Mouse (Mus musculus): Measurements from ENCODE around the gene Dab2ip. TPM values are rescaled to one million over a fixed set of nuclear protein-coding genes. Genes with fewer than 3 reads are reported as not detected.

The Dab2ip gene
- total and polyA plus RNA-seq, 3 experiments, result 0.02 to 2.2 (median 0.16) TPM

DNA sequence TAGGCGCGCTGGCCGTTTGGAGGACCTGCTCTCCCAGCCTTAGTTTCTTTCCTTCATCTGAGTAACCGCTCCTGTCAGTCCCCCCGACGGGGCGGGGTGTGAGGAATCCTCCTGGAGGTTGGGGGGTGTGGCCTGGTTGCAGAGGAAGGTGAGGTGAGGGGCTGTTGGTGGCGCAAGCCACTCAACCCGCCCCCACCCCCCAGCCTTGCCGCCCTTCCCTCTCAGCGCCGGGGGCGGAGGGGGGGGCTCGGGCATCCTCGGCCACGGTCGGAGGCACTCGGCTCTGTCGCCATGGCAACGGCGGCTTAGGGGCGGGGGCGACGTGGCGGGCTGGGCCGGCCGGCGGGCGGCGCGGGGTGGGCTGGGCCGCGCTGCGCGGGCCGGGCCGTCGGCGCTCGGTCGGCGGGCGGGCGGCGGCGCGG lies 102.9 kb downstream of the Dab2ip start:
- no peak for TF ChIP-seq GATA2 (IDR thresholded peaks at IDR 0.05; ENCODE audit: borderline replicate concordance, low read depth, low read length)
- no peak for TF ChIP-seq POLR2AphosphoS5 (IDR thresholded peaks at IDR 0.05; ENCODE audit: insufficient replicate concordance, low read depth, low read length)
- no peak for TF ChIP-seq TAL1 (conservative IDR thresholded peaks at IDR 0.05; ENCODE audit: low read depth, low read length)
- no peak for TF ChIP-seq GATA1 (IDR thresholded peaks at IDR 0.05; ENCODE audit: borderline replicate concordance, low read length)
- no peak for TF ChIP-seq CTCF (IDR thresholded peaks at IDR 0.05; ENCODE audit: low read depth, low read length)
- H3K9me3 ChIP-seq (replicated peaks), result peaks cover 7% of the 10 kb centered on the region; the same call in 1 of the 2 replicates
- no peak overlapping the region for H3K4me3 ChIP-seq (ENCODE audit: low read depth, low read length)
- no peak for ATAC-seq (ENCODE audit: extremely low read depth, insufficient number of reproducible peaks, low FRiP score, poor library complexity, severe bottlenecking)
- no peaks in the 10 kb centered on the region for H3K4me1 ChIP-seq (ENCODE audit: insufficient read depth, low read depth, low read length)
- H3K36me3 ChIP-seq (replicated peaks), result no peaks in the 10 kb centered on the region
- H3K27me3 ChIP-seq (ENCODE audit: insufficient read depth, low read length), result peaks cover 16% of the 10 kb centered on the region
- no peak for DNase-seq (ENCODE audit: low spot score)

DNA sequence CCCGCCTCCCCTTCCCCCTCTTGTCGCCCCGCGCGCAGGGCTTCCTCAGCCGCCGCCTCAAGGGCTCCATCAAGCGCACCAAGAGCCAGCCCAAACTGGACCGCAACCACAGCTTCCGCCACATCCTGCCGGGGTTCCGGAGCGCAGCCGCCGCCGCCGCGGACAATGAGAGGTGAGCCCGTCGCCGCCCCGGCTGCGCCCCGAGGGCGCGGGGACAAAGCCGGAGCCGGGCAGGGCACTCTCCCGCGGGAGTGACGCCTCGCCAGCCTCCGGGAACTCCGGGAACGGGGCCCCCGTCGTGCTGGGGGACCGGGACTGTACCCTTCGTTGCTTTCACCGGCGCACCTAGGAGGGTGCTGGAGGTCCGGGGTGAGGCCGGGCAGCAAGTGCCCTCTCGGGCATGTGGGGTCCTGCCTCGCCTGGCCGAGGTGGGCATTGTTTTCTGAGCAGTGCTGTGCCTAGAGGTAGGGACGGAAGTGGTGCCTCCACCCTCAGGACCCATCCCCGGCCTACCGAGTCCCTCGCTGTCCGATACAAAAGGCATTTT lies 103.5 kb downstream of the Dab2ip start:
- DNase-seq (ENCODE audit: low spot score), result no peak
- no peaks in the 10 kb centered on the region for H3K36me3 ChIP-seq (replicated peaks)
- peaks cover 7% of the 10 kb centered on the region; the same call in 1 of the 2 replicates for H3K9me3 ChIP-seq (replicated peaks)
- ATAC-seq (ENCODE audit: extremely low read depth, insufficient number of reproducible peaks, low FRiP score, poor library complexity, severe bottlenecking), result no peak
- H3K4me1 ChIP-seq (ENCODE audit: insufficient read depth, low read depth, low read length), result no peaks in the 10 kb centered on the region
- no peak for TF ChIP-seq GATA1 (IDR thresholded peaks at IDR 0.05; ENCODE audit: borderline replicate concordance, low read length)
- TF ChIP-seq TAL1 (conservative IDR thresholded peaks at IDR 0.05; ENCODE audit: low read depth, low read length), result no peak
- TF ChIP-seq POLR2AphosphoS5 (IDR thresholded peaks at IDR 0.05; ENCODE audit: insufficient replicate concordance, low read depth, low read length), result no peak
- no peak for TF ChIP-seq CTCF (IDR thresholded peaks at IDR 0.05; ENCODE audit: low read depth, low read length)
- TF ChIP-seq GATA2 (IDR thresholded peaks at IDR 0.05; ENCODE audit: borderline replicate concordance, low read depth, low read length), result no peak
- peaks cover 16% of the 10 kb centered on the region for H3K27me3 ChIP-seq (ENCODE audit: insufficient read depth, low read length)
- no peak overlapping the region for H3K4me3 ChIP-seq (ENCODE audit: low read depth, low read length)

DNA sequence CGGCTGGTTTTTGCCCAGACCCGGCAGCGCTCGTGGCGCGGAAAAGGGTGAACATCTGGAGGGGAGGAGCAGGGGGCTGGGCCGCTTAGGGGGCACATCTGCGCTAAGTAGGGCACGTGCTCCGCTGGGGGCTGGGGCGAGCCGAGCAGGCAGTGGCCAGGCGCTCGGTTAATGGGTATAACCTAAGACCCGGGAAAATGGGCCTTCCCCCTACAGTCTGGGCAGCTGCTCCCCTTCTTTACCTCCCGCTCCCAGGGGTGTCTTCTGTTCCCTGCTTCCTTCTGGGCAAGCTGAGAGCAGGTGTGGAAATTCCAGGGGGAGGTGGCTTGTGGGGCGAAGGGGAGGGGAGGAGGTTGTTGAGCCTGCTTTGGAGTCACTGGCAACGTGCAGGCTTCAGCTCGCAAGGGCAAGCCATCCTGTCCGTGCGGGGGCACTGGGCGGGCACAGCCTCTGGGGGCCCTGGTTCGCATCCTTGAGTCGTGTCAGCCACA lies 104.0 kb downstream of the Dab2ip start:
- Histone ChIP-seq H3K4me3 (ENCODE audit: low read depth, low read length) (no peak overlapping the region), H3K27me3 (ENCODE audit: insufficient read depth, low read length) (peaks cover 16% of the 10 kb centered on the region), H3K4me1 (ENCODE audit: insufficient read depth, low read depth, low read length) (no peaks in the 10 kb centered on the region), H3K9me3 (replicated peaks) (peaks cover 7% of the 10 kb centered on the region; the same call in 1 of the 2 replicates), H3K36me3 (replicated peaks) (no peaks in the 10 kb centered on the region)
- TF ChIP-seq POLR2AphosphoS5 (IDR thresholded peaks at IDR 0.05; ENCODE audit: insufficient replicate concordance, low read depth, low read length) (no peak), TAL1 (conservative IDR thresholded peaks at IDR 0.05; ENCODE audit: low read depth, low read length) (no peak), CTCF (IDR thresholded peaks at IDR 0.05; ENCODE audit: low read depth, low read length) (no peak), GATA1 (IDR thresholded peaks at IDR 0.05; ENCODE audit: borderline replicate concordance, low read length) (no peak), GATA2 (IDR thresholded peaks at IDR 0.05; ENCODE audit: borderline replicate concordance, low read depth, low read length) (no peak)
- DNase-seq (ENCODE audit: low spot score) (no peak), ATAC-seq (ENCODE audit: extremely low read depth, insufficient number of reproducible peaks, low FRiP score, poor library complexity, severe bottlenecking) (no peak)

DNA sequence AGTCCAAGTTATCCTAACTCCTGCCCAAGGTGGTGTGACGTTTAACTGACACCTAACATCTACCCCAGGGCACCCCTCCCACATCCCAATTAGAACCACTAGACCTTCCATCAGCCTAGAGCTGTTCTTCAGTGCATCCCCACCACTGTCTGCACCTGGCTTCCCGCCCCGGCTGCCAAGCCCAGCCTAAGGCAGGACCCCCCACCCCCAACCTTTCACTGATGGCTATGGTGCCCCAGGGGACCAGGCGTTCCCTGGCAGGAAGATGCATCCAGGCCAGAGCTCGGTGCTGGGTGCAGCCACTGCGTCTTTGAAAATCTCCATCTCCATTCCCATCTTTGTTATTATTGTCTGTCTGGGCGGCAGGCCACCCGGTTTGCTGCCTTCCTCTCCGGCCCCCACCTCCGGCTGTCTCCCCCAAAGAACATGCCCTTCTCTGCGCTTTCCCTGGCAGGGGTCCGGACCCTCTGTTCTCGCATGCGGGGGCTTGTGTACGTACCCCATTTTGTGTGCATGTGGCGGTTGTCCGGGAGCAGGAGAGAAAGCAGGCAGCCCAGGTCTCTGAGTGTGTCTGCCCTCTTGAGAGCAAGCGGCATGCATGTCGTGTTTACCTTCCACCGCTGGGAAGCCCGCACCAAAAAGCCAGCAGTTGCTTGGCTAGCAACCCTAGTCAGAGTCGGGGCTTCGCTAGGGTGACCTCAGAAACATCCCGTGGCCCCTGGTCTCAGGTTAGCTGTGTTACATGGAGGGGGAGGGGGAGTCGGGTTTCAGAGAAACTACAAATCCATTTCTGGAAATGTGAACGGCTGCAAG lies 104.9 kb downstream of the Dab2ip start:
- H3K9me3 ChIP-seq (replicated peaks), result peaks cover 7% of the 10 kb centered on the region; the same call in 1 of the 2 replicates
- H3K4me1 ChIP-seq (ENCODE audit: insufficient read depth, low read depth, low read length), result no peaks in the 10 kb centered on the region
- no peak overlapping the region for H3K4me3 ChIP-seq (ENCODE audit: low read depth, low read length)
- TF ChIP-seq GATA2 (IDR thresholded peaks at IDR 0.05; ENCODE audit: borderline replicate concordance, low read depth, low read length) (no peak), TAL1 (conservative IDR thresholded peaks at IDR 0.05; ENCODE audit: low read depth, low read length) (no peak), POLR2AphosphoS5 (IDR thresholded peaks at IDR 0.05; ENCODE audit: insufficient replicate concordance, low read depth, low read length) (no peak), CTCF (IDR thresholded peaks at IDR 0.05; ENCODE audit: low read depth, low read length) (no peak), GATA1 (IDR thresholded peaks at IDR 0.05; ENCODE audit: borderline replicate concordance, low read length) (no peak)
- H3K27me3 ChIP-seq (ENCODE audit: insufficient read depth, low read length), result peaks cover 19% of the 10 kb centered on the region
- ATAC-seq (ENCODE audit: extremely low read depth, insufficient number of reproducible peaks, low FRiP score, poor library complexity, severe bottlenecking), result no peak
- no peaks in the 10 kb centered on the region for H3K36me3 ChIP-seq (replicated peaks)
- no peak for DNase-seq (ENCODE audit: low spot score)

DNA sequence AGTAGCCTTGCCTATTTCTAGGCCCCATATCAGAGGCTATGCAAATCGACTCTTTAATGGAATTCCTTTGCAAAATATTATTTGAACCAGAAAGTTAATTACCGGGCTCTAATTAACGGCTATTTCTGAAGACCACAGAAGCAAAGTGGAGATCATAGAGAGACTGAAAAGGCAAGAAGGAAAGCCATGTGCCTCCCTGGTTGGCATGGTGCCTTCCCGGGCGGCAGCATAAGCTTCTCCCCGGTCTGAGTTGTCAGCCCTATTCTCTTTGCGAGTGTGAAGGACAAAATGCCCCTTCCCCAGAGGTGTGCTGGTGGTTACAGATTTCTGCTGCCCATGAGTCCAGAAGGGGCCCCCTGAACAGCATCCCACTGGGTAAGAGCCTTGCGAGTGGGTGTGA lies 109.7 kb downstream of the Dab2ip start:
- Histone ChIP-seq H3K4me3 (ENCODE audit: low read depth, low read length) (no peak overlapping the region), H3K4me1 (ENCODE audit: insufficient read depth, low read depth, low read length) (no peaks in the 10 kb centered on the region), H3K36me3 (replicated peaks) (no peaks in the 10 kb centered on the region), H3K9me3 (replicated peaks) (no peaks in the 10 kb centered on the region), H3K27me3 (ENCODE audit: insufficient read depth, low read length) (peaks cover 30% of the 10 kb centered on the region)
- no peak for TF ChIP-seq TAL1 (conservative IDR thresholded peaks at IDR 0.05; ENCODE audit: low read depth, low read length)
- no peak for TF ChIP-seq CTCF (IDR thresholded peaks at IDR 0.05; ENCODE audit: low read depth, low read length)
- no peak for TF ChIP-seq GATA1 (IDR thresholded peaks at IDR 0.05; ENCODE audit: borderline replicate concordance, low read length)
- TF ChIP-seq GATA2 (IDR thresholded peaks at IDR 0.05; ENCODE audit: borderline replicate concordance, low read depth, low read length), result no peak
- TF ChIP-seq POLR2AphosphoS5 (IDR thresholded peaks at IDR 0.05; ENCODE audit: insufficient replicate concordance, low read depth, low read length), result no peak
- no peak for DNase-seq (ENCODE audit: low spot score)
- no peak for ATAC-seq (ENCODE audit: extremely low read depth, insufficient number of reproducible peaks, low FRiP score, poor library complexity, severe bottlenecking)

DNA sequence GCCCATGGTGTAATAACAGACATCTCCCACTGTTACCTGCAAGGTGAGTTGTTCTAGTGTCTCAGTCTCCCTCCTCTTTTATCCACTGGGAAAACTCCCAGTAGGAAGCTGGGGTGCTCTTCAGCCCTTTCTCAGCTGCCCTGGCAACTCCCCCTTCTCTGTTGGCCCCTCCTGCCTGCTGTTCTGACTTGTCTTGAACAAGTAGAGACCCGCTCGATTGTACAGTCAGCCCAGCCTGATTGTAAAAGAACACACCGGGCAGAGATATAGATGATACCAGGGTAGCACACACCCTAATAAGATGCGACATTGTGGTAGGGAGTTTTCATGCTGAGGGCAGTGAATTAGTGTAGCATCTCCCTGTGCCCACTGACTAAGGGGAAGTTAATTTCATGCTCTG lies 111.2 kb downstream of the Dab2ip start:
- Histone ChIP-seq H3K36me3 (replicated peaks) (no peaks in the 10 kb centered on the region), H3K9me3 (replicated peaks) (no peaks in the 10 kb centered on the region), H3K27me3 (ENCODE audit: insufficient read depth, low read length) (peaks cover 27% of the 10 kb centered on the region), H3K4me3 (ENCODE audit: low read depth, low read length) (no peak overlapping the region), H3K4me1 (ENCODE audit: insufficient read depth, low read depth, low read length) (no peaks in the 10 kb centered on the region)
- DNase-seq (ENCODE audit: low spot score), result no peak
- TF ChIP-seq CTCF (IDR thresholded peaks at IDR 0.05; ENCODE audit: low read depth, low read length), result no peak
- no peak for ATAC-seq (ENCODE audit: extremely low read depth, insufficient number of reproducible peaks, low FRiP score, poor library complexity, severe bottlenecking)

All from G1E (cell line).